Mouse (Mus musculus): ENCODE results near the gene Dusp14.

DNA sequence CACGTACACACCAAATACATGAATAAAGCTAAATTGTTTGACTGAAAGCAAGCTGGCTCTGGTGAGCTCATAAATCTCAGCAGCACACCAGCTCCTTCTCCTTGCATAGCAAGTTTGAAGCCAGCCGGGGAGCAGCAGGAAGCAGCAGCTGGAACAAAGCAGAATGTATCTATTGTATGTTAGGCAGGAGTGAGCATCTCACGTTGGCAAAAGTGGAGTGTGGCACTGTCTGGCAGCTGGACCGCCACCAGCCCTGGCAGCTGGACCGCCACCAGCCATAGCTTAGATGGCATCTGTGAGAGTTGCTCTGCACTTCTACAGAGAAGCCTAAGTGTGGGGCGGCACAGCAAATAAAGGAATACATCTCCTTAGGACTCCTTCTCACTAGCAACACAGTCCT, 65.1 kb downstream of the Dusp14 start:
- TF ChIP-seq EP300 (IDR thresholded peaks at IDR 0.05; ENCODE audit: low read depth) = no peak
- no peak for TF ChIP-seq CTCF (IDR thresholded peaks at IDR 0.05; ENCODE audit: low read depth)
